Mouse (Mus musculus) lung, embryonic 15.5 days (tissue): ENCODE results near the gene Klra17. TPM values are rescaled to one million over a fixed set of nuclear protein-coding genes. Genes with fewer than 3 reads are reported as not detected.
"Not testable (repeated sequence)": the region's sequence is repeated elsewhere in the genome, so short reads cannot be mapped to it uniquely, and the experiment has no call there.

Experiments used
- ATAC-seq: fragments of 200-750 bp; cut with Nextera tagmentation; 2 replicates; pipeline ENCODE4 v1.8.0; 2017; ENCODE audit warnings: moderate number of reproducible peaks, borderline replicate concordance; ENCODE audit not compliant: low FRiP score, low TSS enrichment; ENCODE audit errors: extremely low read depth
- H3K27ac ChIP-seq: fragments of 300-500 bp; sonication (generic); 2 replicates; pipeline ENCODE4 v1.5.1; 2015; ENCODE audit warnings: moderate library complexity, mild to moderate bottlenecking, inconsistent platforms
- H3K27me3 ChIP-seq: fragments of 300-500 bp; sonication (generic); 2 replicates; pipeline ENCODE4 v1.6.1; 2015; ENCODE audit warnings: inconsistent platforms
- H3K36me3 ChIP-seq: fragments of 300-500 bp; sonication (generic); 2 replicates; pipeline ENCODE4 v1.6.1; 2015; ENCODE audit warnings: inconsistent platforms
- H3K4me1 ChIP-seq: fragments of 300-500 bp; sonication (generic); 2 replicates; pipeline ENCODE4 v1.6.1; 2015; ENCODE audit warnings: inconsistent platforms
- H3K4me2 ChIP-seq: fragments of 300-500 bp; sonication (generic); 2 replicates; pipeline ENCODE4 v1.6.1; 2015; ENCODE audit warnings: inconsistent platforms, mild to moderate bottlenecking, moderate library complexity
- H3K4me3 ChIP-seq: fragments of 300-500 bp; sonication (generic); 2 replicates; pipeline ENCODE4 v1.5.1; 2015; ENCODE audit warnings: mild to moderate bottlenecking, inconsistent platforms
- H3K9ac ChIP-seq: fragments of 300-500 bp; sonication (generic); 2 replicates; pipeline ENCODE4 v1.6.1; 2015; ENCODE audit warnings: inconsistent platforms
- H3K9me3 ChIP-seq: fragments of 300-500 bp; sonication (generic); 2 replicates; pipeline ENCODE4 v1.6.1; 2016; ENCODE audit warnings: inconsistent platforms
- WGBS: fragments of 180-500 bp; shearing (Covaris S2); methylation state at CpG from one replicate; pipeline ENCODE4 v1.1.7; 2015; 5-methylcytosine and 5-hydroxymethylcytosine counted together
- polyA plus RNA-seq: library from polyadenylated mRNA; unstranded; fragments of >200 nt; fragmentation: Nextera tagmentation; extraction: Ambion mirVana; gene quantifications from 2 replicates; pipeline ENCODE4 v1.2.1, GENCODE M21; 2015

The Klra17 gene
- not detected in 2 replicates for polyA plus RNA-seq

DNA sequence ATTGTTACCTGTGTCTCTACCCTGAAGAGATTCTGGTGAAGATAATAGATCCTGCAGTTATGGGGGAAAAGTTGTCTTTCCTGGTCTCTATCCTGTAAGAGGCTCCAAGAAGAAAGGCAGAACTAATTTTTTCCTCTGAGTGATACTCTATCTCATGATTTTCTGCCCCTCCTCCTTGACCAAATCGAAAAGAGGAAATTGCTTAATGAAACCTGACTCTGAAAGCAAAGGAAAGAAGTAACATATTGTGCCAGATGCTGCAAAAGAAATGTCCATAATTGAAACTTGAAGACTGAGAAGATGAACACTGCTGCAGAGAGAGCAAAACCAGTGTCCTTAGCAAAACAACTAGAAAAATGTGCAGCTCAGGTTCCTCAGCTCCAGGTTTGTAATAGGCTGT is at the start of gene Klra17:
TSS of gene Klra17 (minus strand) at position 124 of the 400 bp plus-strand sequence.
- Histone ChIP-seq H3K4me2 (no peak within 1 kb of the TSS), H3K4me3 (no peak within 1 kb of the TSS), H3K27ac (no peak within 1 kb of the TSS), H3K9ac (no peak within 1 kb of the TSS), H3K4me1 (no peaks in the 10 kb centered on the region), H3K27me3 (no peaks in the 10 kb centered on the region), H3K36me3 (no peaks in the 10 kb centered on the region), H3K9me3 (0 out of 2 replicates have a peak, but pooled peaks cover 2% of the 10 kb centered on the region)
- WGBS: 40% methylated on average over 1 of the region's 1 CpGs
- no peak for ATAC-seq

DNA sequence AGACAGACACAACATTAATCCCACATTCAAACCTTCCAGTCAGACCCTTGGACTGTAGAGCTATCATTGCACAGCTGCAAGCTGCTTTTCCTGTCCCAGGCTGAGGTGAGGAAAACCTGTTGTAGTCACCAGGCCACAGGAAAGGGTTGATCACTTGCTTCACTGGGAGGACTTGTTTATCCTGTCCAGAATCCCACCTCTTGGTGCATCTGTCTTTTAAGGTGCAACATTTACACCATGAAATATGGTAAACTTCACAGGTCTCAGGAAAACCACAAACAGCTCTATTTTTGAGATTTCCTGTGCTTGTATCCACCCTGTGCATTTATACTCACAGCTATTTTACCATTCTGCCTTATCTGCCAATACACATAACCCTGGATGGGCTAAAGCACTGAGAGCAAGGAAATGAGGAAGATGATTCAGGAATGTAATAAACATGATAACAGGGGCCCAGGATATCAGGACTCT is 41.0 kb upstream of the Klra17 start, which contains the start of gene Klra5:
TSS of gene Klra5 (minus strand) at position 175 of the 471 bp plus-strand sequence.
- H3K9me3 ChIP-seq, H3K4me2 ChIP-seq, H3K27me3 ChIP-seq, ATAC-seq, H3K4me3 ChIP-seq, H3K27ac ChIP-seq, H3K36me3 ChIP-seq, H3K4me1 ChIP-seq, H3K9ac ChIP-seq: not testable (repeated sequence)

DNA sequence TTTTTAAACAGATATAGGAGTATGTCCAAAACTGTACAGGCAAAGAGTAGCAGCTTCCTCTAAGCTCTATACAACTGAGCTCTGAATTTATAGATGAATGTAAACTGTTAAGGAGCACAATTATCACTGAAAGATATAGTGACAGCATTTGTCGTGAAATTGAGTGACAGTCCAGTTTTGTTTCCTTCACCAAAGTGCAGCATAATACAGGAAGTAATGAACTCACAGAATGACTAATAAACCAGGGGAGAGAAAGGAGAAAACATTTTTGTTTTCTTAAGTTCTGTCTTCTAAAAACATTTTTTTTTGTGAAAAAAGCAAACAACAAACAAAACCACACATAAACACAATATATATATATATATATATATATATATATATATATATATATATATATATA is 40.5 kb upstream of the Klra17 start:
- 65% methylated on average over 1 of the region's 1 CpGs for WGBS
- no peak overlapping the region for H3K9ac ChIP-seq

DNA sequence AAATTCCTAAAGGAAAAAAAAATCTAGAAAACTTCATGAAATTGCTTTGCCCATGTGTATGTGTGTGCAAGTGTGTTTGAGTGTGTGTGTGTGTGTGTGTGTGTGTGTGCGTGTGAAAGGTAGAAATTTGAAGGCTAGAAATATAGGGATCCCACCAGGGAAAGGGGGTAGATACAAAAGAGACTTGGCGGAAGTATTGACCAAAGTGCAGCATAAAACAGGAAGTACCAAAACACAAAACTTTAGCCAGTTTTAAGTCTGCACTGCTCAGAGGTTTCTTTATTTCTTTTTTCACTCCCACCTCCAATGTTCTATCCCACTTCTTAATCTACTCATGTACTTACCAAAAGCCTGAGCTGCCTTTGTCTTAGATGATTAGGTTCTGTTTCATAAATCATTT is 6.1 kb upstream of the Klra17 start:
- 77% methylated on average over 2 of the region's 2 CpGs for WGBS
- Histone ChIP-seq H3K36me3 (no peaks in the 10 kb centered on the region), H3K4me3 (no peak overlapping the region), H3K27ac (no peak overlapping the region), H3K9ac (no peak overlapping the region), H3K4me1 (no peaks in the 10 kb centered on the region), H3K9me3 (0 out of 2 replicates have a peak, but pooled peaks cover 2% of the 10 kb centered on the region), H3K4me2 (no peak overlapping the region), H3K27me3 (no peaks in the 10 kb centered on the region)
- ATAC-seq: no peak

More for the DNA sequence above, 40.5 kb upstream of the Klra17 start:
- H3K4me2 ChIP-seq: no peak overlapping the region
- H3K27me3 ChIP-seq: no peaks in the 10 kb centered on the region
- no peaks in the 10 kb centered on the region for H3K36me3 ChIP-seq
- H3K4me3 ChIP-seq: no peak overlapping the region
- H3K9me3 ChIP-seq: no peaks in the 10 kb centered on the region
- no peak overlapping the region for H3K27ac ChIP-seq
- ATAC-seq: no peak
- H3K4me1 ChIP-seq: no peaks in the 10 kb centered on the region

DNA sequence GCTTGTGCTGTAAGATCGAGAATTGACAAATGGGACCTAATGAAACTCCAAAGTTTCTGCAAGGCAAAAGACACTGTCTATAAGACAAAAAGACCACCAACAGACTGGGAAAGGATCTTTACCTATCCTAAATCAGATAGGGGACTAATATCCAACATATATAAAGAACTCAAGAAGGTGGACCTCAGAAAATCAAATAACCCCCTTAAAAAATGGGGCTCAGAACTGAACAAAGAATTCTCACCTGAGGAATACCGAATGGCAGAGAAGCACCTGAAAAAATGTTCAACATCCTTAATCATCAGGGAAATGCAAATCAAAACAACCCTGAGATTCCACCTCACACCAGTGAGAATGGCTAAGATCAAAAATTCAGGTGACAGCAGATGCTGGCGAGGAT is 14.1 kb downstream of the Klra17 start, which contains the start of gene Gm17631:
TSS of gene Gm17631 (plus strand) at position 301 of the 400 bp plus-strand sequence.
- not testable (repeated sequence) for H3K4me2 ChIP-seq, H3K36me3 ChIP-seq, H3K27me3 ChIP-seq, H3K9ac ChIP-seq, H3K4me1 ChIP-seq, H3K4me3 ChIP-seq, ATAC-seq, H3K27ac ChIP-seq, H3K9me3 ChIP-seq
- no CpG with 5 or more reads among the region's 3 CpGs for WGBS

DNA sequence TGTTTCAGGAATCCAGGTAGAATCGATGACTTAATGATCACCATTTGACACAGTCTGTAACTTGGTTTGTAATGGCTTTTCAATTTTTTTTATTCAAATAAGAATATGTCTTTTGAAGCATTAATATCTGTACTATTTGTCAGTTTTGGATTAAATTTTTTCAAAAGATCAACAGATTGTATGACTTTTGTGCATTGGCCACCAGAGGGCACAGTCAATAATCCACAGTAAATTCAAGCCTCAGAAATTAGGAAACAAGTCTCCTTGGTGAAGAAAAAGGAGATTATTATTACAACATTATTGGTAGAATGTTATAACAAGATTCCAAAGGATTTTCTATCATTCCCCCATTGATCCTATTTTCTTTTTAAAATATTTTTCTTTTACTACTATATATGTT is 50.9 kb downstream of the Klra17 start:
- Histone ChIP-seq H3K36me3 (no peaks in the 10 kb centered on the region), H3K4me1 (no peaks in the 10 kb centered on the region), H3K9ac (no peak overlapping the region), H3K27ac (no peak overlapping the region), H3K27me3 (no peaks in the 10 kb centered on the region), H3K4me2 (no peak overlapping the region), H3K9me3 (no peaks in the 10 kb centered on the region), H3K4me3 (no peak overlapping the region)
- WGBS: 73% methylated on average over 1 of the region's 1 CpGs
- no peak for ATAC-seq

DNA sequence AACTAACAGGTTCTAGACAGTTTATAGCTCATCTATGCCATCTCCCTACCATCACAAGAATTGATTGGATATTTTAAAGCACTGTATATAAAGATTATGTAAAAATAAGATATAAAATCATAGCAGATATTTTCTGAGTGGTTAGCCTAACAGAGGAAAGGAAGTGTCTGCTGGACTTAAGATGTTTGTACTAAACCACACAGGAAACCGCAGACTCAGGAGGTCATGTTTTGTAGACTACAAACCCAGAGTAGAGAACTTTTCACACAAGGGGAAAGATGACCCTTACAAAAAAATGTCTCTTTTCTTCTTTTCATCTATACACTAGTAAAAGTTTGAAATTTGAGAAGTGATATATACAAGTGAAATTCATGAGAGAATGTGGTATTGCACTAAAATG is 52.5 kb downstream of the Klra17 start:
- H3K27ac ChIP-seq: no peak overlapping the region
- no peak for ATAC-seq
- H3K36me3 ChIP-seq: no peaks in the 10 kb centered on the region
- no peak overlapping the region for H3K4me3 ChIP-seq
- H3K27me3 ChIP-seq: no peaks in the 10 kb centered on the region
- no peaks in the 10 kb centered on the region for H3K9me3 ChIP-seq
- no peak overlapping the region for H3K9ac ChIP-seq
- 84% methylated on average over 1 of the region's 1 CpGs for WGBS
- H3K4me1 ChIP-seq: no peaks in the 10 kb centered on the region
- H3K4me2 ChIP-seq: no peak overlapping the region

DNA sequence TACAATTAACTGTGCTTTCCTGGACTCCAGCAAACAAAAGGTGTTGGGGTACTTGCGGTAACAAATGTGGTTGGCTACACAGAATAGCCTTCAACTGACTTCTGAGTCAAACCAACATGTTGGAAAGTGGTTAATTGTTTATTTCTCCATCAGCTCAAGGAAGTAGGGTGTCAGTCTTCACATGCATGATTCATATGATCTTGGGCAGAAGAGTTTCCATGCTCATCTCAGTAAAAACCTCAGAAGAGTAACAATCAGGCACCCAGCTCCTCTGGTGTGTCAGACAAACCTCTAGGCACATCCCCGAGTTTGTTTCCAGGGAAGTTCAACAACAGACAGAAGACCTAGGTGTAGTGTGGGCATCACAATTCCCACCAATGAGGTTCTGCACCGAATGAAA is 58.7 kb downstream of the Klra17 start:
- Histone ChIP-seq H3K4me2 (no peak overlapping the region), H3K36me3 (no peaks in the 10 kb centered on the region), H3K9me3 (no peaks in the 10 kb centered on the region), H3K9ac (no peak overlapping the region), H3K27me3 (no peaks in the 10 kb centered on the region), H3K4me1 (no peaks in the 10 kb centered on the region), H3K4me3 (no peak overlapping the region), H3K27ac (no peak overlapping the region)
- WGBS: 59% methylated on average over 3 of the region's 3 CpGs
- ATAC-seq: no peak

DNA sequence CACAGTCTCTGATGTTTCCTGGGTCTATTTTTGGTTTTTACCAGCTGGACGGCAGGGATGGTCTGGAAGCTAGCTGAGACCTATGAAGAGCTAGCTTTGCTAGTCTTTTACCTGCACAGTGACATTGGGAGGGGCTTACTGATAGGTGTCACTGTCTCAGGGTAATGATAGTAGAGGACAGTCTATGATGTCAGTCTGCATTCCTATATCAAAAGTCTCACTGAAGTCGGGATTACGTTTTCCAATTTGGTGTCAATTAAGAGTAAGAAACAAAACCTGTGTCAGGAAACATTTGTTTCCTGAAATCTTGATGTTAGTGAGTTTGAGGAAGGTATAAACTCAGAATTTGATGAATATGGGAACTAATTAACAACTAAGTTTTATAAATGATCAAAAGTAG is 92.3 kb downstream of the Klra17 start, which contains the start of gene Gm156:
TSS of gene Gm156 (minus strand) at position 101 of the 400 bp plus-strand sequence.
- not testable (repeated sequence) for H3K4me3 ChIP-seq, H3K9me3 ChIP-seq, ATAC-seq, H3K4me1 ChIP-seq, H3K4me2 ChIP-seq, H3K36me3 ChIP-seq, H3K27ac ChIP-seq, H3K9ac ChIP-seq, H3K27me3 ChIP-seq
- WGBS: 77% methylated on average over 3 of the region's 3 CpGs

Other genes with a start within 250 kb of the Klra17 start
- gene Klrc3, start 233.3 kb downstream of the Klra17 start, polyA plus RNA-seq: not detected in 2 replicates
- gene Klrc2, start 216.0 kb downstream of the Klra17 start, polyA plus RNA-seq: 0.06 TPM in 1 of 2 replicates, not detected in the other
- 0.35 TPM in 1 of 2 replicates, not detected in the other for gene Klrc1, start 197.7 kb downstream of the Klra17 start, polyA plus RNA-seq
- gene Klri1, start 159.5 kb downstream of the Klra17 start, polyA plus RNA-seq: not detected in 2 replicates
- gene Klri2, start 136.2 kb downstream of the Klra17 start, polyA plus RNA-seq: not detected in 2 replicates
- not detected in 2 replicates for gene Gm156, start 92.4 kb downstream of the Klra17 start, polyA plus RNA-seq
- gene Gm17631, start 14.0 kb downstream of the Klra17 start, polyA plus RNA-seq: not detected in 2 replicates
- gene Klra5, start 41.0 kb upstream of the Klra17 start, polyA plus RNA-seq: not detected in 2 replicates
- gene Klra6, start 150.3 kb upstream of the Klra17 start, polyA plus RNA-seq: not detected in 2 replicates
- not detected in 2 replicates for gene Klra4, start 190.6 kb upstream of the Klra17 start, polyA plus RNA-seq